Mouse (Mus musculus): ENCODE data around the gene Dntt. TPM values are rescaled to one million over a fixed set of nuclear protein-coding genes. Genes with fewer than 3 reads are reported as not detected.

Gene Dntt
- polyA plus RNA-seq, 1 experiment from 2014 or later, result not detected

Other genes with a start within 250 kb of the Dntt start
- 18.1 and 18.4 TPM in 2 replicates for gene Ccnj, start 198.0 kb upstream of the Dntt start, polyA plus RNA-seq (2015; fragmentation: Nextera tagmentation; extraction: Ambion mirVana)
- gene Zfp518a, start 134.6 kb upstream of the Dntt start, polyA plus RNA-seq (2015; fragmentation: Nextera tagmentation; extraction: Ambion mirVana), result 4.9 and 5.4 TPM in 2 replicates
- 0.72 and 0.79 TPM in 2 replicates for gene Blnk, start 34.7 kb upstream of the Dntt start, polyA plus RNA-seq (2015; fragmentation: Nextera tagmentation; extraction: Ambion mirVana)
- not detected in 2 replicates for gene Opalin, start 47.8 kb downstream of the Dntt start, polyA plus RNA-seq (2015; fragmentation: Nextera tagmentation; extraction: Ambion mirVana)
- 0.77 and 0.93 TPM in 2 replicates for gene Tll2, start 177.6 kb downstream of the Dntt start, polyA plus RNA-seq (2015; fragmentation: Nextera tagmentation; extraction: Ambion mirVana)
- 88.4 and 90.0 TPM in 2 replicates for gene Tm9sf3, start 234.7 kb downstream of the Dntt start, polyA plus RNA-seq (2015; fragmentation: Nextera tagmentation; extraction: Ambion mirVana)